Mouse (Mus musculus) bone marrow macrophage, adult 2 months (primary cell): ENCODE results near the gene Hoxa5. TPM values are rescaled to one million over a fixed set of nuclear protein-coding genes. Genes with fewer than 3 reads are reported as not detected.

Experiments
- H3K27ac ChIP-seq: 2 replicates; pipeline ENCODE4 v1.5.1; 2012; ENCODE audit warnings: low read depth, low read length; ENCODE audit not compliant: insufficient read depth
- H3K4me1 ChIP-seq: 2 replicates; pipeline ENCODE4 v1.6.1; 2012; ENCODE audit warnings: low read length; ENCODE audit not compliant: control insufficient read depth, insufficient read depth
- H3K4me3 ChIP-seq: 2 replicates; pipeline ENCODE4 v1.5.1; 2012; ENCODE audit warnings: mild to moderate bottlenecking, low read length, moderate library complexity; ENCODE audit not compliant: insufficient read depth
- CTCF ChIP-seq: IDR thresholded peaks from 2 replicates; pipeline ENCODE4 v1.5.1; 2012; ENCODE audit warnings: low read depth, mild to moderate bottlenecking, low read length, moderate library complexity
- POLR2A ChIP-seq: IDR thresholded peaks from 2 replicates; pipeline ENCODE4 v1.6.1; 2012; ENCODE audit warnings: mild to moderate bottlenecking, low read depth, low read length, borderline replicate concordance
- polyA plus RNA-seq: library from polyadenylated mRNA; stranded (reverse); fragments of >200 nt; gene quantifications from 2 replicates; pipeline ENCODE4 v1.2.4, GENCODE M21; 2012; ENCODE audit not compliant: missing spikeins, insufficient read depth, insufficient read length

Gene Hoxa5
- polyA plus RNA-seq, 1 experiment: not detected

GRCm38 (mm10) chr6:52220865-52221310 lies 16.5 kb upstream of the Hoxa5 start:
- peak overlapping the region; percentile 51 for H3K4me3 ChIP-seq
- TF ChIP-seq POLR2A (no peak), CTCF (no peak)
- H3K27ac ChIP-seq: no peak overlapping the region
- H3K4me1 ChIP-seq: no peaks in the 10 kb centered on the region

DNA sequence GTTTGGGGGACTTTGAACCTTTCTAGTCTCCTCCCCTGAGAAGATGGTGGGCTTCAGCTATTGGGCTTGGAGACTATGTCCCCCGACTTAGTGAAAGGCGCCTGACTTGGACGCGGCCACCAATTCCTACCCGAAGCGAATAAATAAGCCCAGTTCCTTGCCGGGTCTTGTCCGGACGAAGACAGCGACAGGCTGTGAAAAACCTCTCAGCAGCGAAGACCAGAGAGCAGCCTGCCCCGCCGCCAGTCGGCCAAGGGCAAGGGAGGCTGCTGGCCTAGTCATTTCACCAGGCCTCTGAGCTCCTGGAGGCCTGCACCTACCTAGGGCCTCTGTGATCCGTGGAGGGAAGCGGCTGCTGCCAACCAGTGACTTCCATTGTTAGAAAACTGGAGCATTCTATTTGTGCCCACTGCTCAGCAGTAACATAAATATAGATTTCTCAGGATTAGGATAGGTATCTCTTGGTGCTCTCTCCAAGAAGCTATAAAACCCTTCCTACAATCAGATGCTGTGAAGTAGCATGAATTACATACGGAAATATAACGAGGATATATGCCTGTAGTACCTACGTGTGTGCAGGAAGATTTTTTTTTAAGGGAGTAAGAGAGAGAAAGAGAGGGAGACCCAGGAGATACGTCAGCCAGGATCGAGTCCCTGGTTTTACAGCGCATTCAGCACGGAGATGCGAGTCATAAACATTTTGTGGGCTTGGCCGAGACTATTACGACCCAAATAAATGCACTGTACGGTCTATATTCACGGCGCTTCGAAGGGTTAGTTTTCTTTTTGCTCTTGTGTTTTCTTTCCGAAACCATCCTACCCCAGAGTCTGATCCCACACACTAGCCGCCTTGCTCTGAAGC lies 15.8 kb upstream of the Hoxa5 start:
- Histone ChIP-seq H3K4me1 (no peaks in the 10 kb centered on the region), H3K4me3 (no peak overlapping the region), H3K27ac (no peak overlapping the region)
- TF ChIP-seq POLR2A: no peak
- no peak for TF ChIP-seq CTCF

DNA sequence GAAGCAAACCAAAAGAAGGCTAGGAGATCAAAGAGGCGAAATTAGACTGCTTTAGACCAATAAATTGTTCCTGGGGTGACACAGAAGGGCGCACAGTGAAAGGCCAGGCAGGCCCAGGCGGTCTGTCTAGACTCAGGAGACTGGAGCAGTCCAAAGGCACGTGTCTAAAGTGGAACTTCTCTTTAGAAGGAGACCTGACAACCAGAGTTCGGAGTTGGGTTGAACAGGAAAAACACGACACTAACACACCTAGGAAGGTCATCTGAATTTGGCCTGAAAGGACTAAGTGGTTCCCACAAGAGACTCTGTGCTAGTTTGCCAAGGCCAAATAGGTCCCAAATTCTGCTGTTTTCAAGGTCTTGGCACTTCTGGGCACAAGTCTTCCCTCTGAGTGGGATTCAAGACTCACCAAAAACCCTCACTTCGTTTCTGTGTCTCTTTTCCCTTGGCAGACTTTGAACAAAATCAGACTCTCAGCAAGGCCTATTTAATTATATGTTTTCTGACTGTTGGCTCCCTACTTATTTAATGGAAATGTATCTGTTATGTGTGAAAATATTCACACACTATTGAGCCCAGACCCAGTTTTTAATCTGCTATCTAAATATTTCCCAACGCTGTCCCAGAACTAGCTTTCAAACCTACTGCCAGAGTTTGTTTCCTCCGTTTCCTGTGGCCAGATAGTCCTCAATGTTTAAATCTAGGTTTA lies 15.0 kb upstream of the Hoxa5 start:
- H3K27ac ChIP-seq: no peak overlapping the region
- no peak for TF ChIP-seq CTCF
- TF ChIP-seq POLR2A: no peak
- no peak overlapping the region for H3K4me3 ChIP-seq
- no peaks in the 10 kb centered on the region for H3K4me1 ChIP-seq

- H3K4me1 ChIP-seq: no peaks in the 10 kb centered on the region
These were observed 14.3 kb upstream of the Hoxa5 start for GRCm38 (mm10) chr6:52218643-52219215.

DNA sequence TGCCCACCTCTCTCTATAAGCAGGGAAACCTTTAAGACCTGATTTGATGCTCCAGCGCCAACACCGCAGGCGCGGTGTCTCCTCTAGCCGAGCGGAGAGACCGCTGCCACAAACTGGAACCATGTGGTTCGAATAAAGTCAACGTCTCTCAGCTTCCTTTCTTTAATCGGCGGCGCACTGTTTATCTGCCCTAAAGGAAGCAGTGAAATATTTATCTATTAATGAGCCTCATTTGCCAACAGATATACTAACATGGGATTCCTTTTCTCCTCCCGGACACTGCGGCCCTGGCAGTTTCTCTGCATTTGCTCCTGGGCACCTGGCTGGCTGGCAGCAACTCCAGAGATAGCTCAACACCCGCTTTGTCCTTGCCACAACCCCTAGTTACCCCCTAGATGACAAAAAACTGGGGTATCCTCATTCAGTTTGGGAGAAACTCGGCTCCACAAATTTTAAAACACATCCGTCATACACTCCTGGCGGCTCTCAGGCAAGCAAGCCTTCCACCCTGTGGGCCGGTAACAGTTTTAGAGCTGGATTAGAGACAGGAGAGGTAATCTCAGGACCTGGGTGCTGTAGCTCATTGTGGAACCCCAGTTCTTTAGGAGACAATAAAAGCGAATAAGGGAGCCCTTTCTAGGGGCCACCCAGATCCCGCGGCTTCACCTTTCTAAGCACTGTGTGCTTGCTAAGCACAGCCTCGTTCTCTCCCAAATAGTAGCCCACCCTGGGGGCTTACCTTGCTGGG lies 13.7 kb upstream of the Hoxa5 start:
- TF ChIP-seq CTCF: no peak
- TF ChIP-seq POLR2A: no peak
- H3K4me1 ChIP-seq: no peaks in the 10 kb centered on the region
- H3K4me3 ChIP-seq: peak overlapping the region; percentile 47
- H3K27ac ChIP-seq: no peak overlapping the region

More at GRCm38 (mm10) chr6:52218643-52219215, 14.3 kb upstream of the Hoxa5 start:
- no peak overlapping the region for H3K4me3 ChIP-seq
- TF ChIP-seq POLR2A: no peak
- TF ChIP-seq CTCF: no peak
- H3K27ac ChIP-seq: no peak overlapping the region

DNA sequence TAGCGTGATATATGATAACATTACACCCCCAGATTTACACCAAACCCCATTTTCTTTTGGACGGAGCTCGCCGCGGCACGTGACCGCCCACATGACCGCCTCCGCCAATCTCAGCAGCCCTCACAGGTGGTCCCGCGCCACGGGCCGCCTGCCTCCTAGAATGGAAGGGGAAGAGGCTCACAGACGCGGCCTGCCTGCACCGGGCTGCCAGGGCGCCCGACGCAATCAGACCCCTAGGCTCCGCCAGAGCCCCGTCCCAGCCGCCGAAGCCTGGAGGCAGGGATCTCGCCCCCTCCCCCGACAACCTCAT lies 13.0 kb upstream of the Hoxa5 start:
- Histone ChIP-seq H3K4me1 (peaks cover under 1% of the 10 kb centered on the region), H3K4me3 (peak overlapping the region; percentile 47), H3K27ac (no peak overlapping the region)
- no peak for TF ChIP-seq POLR2A
- TF ChIP-seq CTCF: no peak

DNA sequence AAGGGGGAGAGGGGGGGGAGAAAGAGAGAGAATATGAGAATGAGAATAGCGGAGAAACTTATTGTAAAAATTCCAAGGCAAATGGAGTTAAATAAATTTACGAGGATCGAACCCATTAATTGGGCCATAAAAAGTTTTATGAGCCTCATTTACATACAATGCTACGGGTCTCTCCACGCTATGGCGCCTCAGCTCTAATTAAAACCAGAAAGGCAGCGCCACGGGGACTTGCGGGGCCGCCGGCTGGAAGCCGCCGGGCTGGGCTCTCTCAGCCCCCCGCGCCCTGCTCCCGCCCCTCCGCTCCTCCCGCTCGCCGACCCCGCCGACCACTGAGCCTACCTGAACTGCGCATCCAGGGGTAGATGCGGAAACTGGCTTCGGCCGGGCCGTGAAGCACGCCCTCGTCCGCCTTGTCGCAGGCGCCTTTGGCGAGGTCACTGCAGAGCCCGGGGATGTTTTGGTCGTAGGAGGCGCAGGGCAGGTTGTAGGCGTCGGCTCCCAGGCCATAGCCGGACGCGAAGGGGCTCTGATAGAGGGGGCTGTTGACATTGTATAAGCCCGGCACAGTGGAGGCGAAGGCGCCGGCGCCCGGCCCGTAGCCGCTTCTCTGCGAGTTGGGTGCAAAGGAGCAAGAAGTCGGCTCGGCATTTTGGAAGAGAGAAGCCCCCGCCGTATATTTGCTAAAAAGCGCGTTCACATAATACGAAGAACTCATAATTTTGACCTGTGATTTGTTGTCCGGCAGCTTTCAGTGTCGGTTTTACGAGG lies 12.5 kb upstream of the Hoxa5 start:
- no peak for TF ChIP-seq CTCF
- Histone ChIP-seq H3K4me3 (peak overlapping the region; percentile 47), H3K27ac (no peak overlapping the region), H3K4me1 (peaks cover 4% of the 10 kb centered on the region)

- H3K4me1 ChIP-seq: peaks cover 4% of the 10 kb centered on the region
- no peak overlapping the region for H3K4me3 ChIP-seq
- H3K27ac ChIP-seq: no peak overlapping the region
These were observed 11.6 kb upstream of the Hoxa5 start for GRCm38 (mm10) chr6:52215771-52216535.

GRCm38 (mm10) chr6:52215070-52215469 lies 10.7 kb upstream of the Hoxa5 start:
- Histone ChIP-seq H3K4me1 (peaks cover 4% of the 10 kb centered on the region), H3K27ac (no peak overlapping the region), H3K4me3 (no peak overlapping the region)
- TF ChIP-seq POLR2A (no peak), CTCF (no peak)

More at GRCm38 (mm10) chr6:52215771-52216535, 11.6 kb upstream of the Hoxa5 start:
- TF ChIP-seq POLR2A (no peak), CTCF (no peak)
